Mouse (Mus musculus): Measurements from ENCODE around the gene Taf9b. TPM values are rescaled to one million over a fixed set of nuclear protein-coding genes. Genes with fewer than 3 reads are reported as not detected.
"Not testable (repeated sequence)": the region's sequence is repeated elsewhere in the genome, so short reads cannot be mapped to it uniquely, and the experiment has no call there.

Taf9b gene
- polyA plus RNA-seq (2016; fragmentation: Nextera tagmentation; extraction: Ambion mirVana): 6.1 and 7.6 TPM in 2 replicates

DNA sequence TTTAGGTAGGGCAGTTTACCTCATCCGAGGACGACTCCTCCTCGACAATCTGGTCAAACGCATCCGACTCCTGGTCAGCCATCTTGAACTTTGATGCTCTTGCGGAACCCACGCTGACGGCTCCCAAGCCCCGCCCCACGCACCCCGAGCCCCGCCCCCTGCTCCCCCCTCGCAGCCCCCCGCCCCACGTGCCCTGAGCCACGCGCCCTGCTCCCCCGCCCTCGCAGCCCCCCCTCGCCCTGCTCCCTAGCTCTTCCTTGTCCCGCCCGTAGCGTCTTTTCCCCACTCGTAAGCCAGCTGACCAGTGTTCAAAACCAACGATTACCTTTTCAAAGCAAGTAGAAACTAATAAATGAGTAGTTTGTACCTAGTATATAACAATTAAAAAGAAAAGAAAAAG, at the start of gene Taf9b:
Gene Taf9b, minus strand, starts transcription at position 101 of the 400 bp plus-strand sequence.
- WGBS: 88% methylated on average over 25 of the region's 25 CpGs
- no peaks in the 10 kb centered on the region for H3K9me3 ChIP-seq (replicated peaks)
- H3K27me3 ChIP-seq (ENCODE audit: low read depth, poor library complexity, severe bottlenecking): peaks cover 28% of the 10 kb centered on the region
- H3K4me1 ChIP-seq: no peaks in the 10 kb centered on the region
- peak within 1 kb of the TSS; percentile 60 for H3K4me3 ChIP-seq
- no peaks in the 10 kb centered on the region for H3K36me3 ChIP-seq
- DNase-seq (ENCODE audit: low spot score): no peak
- 0 out of 2 replicates have a peak within 1 kb of the TSS, but pooled peaks have one; percentile 85 for H3K27ac ChIP-seq

DNA sequence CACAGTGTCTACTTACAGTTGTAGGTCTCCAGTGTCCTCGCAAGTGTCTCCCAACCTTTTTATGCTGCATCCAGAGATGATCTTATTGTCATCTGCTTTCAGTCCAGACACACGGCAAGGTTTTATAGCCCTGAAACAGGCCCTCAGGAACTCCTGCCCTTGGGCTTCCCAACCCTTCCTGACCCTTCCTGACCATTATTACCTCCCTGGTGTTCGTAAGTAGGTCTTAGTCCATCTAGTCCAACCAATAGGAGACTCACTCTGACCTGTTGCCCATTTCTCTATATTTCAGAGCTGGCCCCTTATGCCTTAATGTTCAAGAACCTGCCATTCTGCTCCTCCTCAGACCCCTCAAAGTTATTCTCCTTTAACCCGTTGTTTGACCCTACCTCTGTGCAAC, 34.3 kb upstream of the Taf9b start, which contains the start of gene Fnd3c2:
Gene Fnd3c2, minus strand, starts transcription at position 101 of the 400 bp plus-strand sequence.
- no peak for DNase-seq (ENCODE audit: low spot score)
- Histone ChIP-seq H3K9me3 (replicated peaks) (no peaks in the 10 kb centered on the region), H3K4me3 (no peak within 1 kb of the TSS), H3K27me3 (ENCODE audit: low read depth, poor library complexity, severe bottlenecking) (peaks cover 35% of the 10 kb centered on the region; the same call in 1 of the 2 replicates), H3K36me3 (no peaks in the 10 kb centered on the region), H3K27ac (no peak within 1 kb of the TSS), H3K4me1 (no peaks in the 10 kb centered on the region)
- WGBS: 87% methylated on average over 4 of the region's 4 CpGs

DNA sequence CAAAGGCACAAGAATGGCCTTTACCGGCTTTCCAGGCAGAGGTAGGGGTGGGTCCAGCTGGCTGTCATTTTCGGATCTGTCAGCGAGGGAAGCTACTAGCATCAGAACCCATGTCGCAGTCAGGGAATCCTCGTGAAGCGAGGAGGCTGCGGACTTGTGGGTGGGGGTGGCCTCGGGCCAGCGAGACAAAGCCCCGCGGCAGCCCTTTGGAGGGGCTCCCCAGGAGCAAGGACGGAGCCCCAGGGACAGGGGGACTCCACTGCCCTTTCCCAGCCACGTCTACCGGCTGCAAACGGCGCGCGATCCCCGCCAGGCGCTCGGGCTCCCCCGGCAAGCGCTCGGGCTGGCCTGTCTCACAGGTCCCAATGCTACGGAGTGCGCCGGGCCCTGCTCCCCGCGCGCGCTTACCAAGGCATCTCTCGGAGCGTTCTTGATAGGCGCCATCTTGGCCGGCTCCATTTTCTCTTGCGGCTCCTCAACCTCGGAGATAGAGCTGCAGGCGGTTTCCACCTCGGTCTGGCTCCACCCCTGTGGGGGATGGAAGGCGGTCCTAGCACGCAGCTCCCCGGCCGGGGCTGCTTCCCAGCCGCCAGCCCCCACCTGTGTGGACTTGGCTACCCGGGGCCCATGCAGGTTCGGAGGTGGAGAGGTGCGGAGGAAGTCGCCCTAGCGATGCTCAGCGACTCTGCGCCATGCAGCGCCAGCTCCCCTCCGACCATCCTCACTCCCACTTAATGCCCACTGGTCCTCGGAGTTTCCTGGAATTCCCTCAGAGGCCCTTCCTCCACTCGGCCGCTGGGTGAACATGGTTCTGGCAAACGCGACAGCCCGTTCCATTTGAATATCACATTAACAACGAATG, 1.6 kb downstream of the Taf9b start:
- H3K4me3 ChIP-seq: peak overlapping the region; percentile 60
- 15% methylated on average over 55 of the region's 60 CpGs for WGBS
- DNase-seq (ENCODE audit: low spot score): peak; percentile 70
- peaks cover 21% of the 10 kb centered on the region for H3K27me3 ChIP-seq (ENCODE audit: low read depth, poor library complexity, severe bottlenecking)
- no peaks in the 10 kb centered on the region for H3K36me3 ChIP-seq
- no peaks in the 10 kb centered on the region for H3K4me1 ChIP-seq
- peak overlapping the region; percentile 85 for H3K27ac ChIP-seq
- H3K9me3 ChIP-seq (replicated peaks): no peaks in the 10 kb centered on the region

DNA sequence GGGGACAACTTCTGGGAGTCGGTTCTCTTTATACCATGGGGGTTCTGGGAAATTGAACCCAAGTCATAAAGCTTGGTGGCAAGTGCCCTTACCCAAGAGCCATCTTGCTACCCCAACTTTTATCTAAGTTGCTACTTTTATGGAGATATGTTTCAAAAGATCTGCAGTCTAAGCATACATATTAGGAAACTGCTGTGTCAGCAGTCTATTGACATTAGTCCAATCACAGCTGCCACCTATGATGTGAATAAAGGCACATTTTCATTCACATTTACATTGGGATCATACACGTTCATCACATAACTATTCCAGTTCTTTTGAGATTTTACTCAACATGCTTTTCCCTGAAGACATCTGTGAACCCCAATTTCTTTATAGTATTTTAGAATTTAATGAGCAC, 11.9 kb downstream of the Taf9b start:
- no peak for DNase-seq (ENCODE audit: low spot score)
- Histone ChIP-seq H3K27ac (no peak overlapping the region), H3K4me1 (no peaks in the 10 kb centered on the region), H3K27me3 (ENCODE audit: low read depth, poor library complexity, severe bottlenecking) (no peaks in the 10 kb centered on the region; the same call in 1 of the 2 replicates), H3K4me3 (no peak overlapping the region), H3K9me3 (replicated peaks) (no peaks in the 10 kb centered on the region), H3K36me3 (peaks cover 10% of the 10 kb centered on the region)
- WGBS: 94% methylated on average over 2 of the region's 2 CpGs

DNA sequence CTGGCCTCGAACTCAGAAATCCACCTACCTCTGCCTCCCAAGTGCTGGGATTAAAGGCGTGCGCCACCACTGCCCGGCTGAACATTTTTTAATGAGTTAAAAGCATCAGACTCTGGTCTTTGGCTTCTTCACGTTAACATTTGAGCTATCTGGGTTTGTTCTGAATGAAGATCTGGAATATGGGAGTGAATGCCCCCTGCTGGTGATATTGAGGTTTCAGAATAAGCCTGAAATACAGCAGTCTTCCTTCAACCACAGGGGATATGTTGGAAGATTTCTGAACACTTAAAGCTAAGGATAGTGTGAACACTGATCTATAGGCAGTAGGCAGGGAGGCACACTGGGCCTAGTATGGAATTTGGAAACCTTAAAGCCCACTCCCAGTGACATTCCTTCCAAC, 22.1 kb downstream of the Taf9b start:
- Histone ChIP-seq H3K27me3 (ENCODE audit: low read depth, poor library complexity, severe bottlenecking) (0 out of 2 replicates have a peak, but pooled peaks cover 5% of the 10 kb centered on the region), H3K27ac (no peak overlapping the region), H3K36me3 (peaks cover 92% of the 10 kb centered on the region), H3K4me1 (no peaks in the 10 kb centered on the region), H3K9me3 (replicated peaks) (no peaks in the 10 kb centered on the region), H3K4me3 (no peak overlapping the region)
- no peak for DNase-seq (ENCODE audit: low spot score)
- WGBS: 95% methylated on average over 5 of the region's 5 CpGs

DNA sequence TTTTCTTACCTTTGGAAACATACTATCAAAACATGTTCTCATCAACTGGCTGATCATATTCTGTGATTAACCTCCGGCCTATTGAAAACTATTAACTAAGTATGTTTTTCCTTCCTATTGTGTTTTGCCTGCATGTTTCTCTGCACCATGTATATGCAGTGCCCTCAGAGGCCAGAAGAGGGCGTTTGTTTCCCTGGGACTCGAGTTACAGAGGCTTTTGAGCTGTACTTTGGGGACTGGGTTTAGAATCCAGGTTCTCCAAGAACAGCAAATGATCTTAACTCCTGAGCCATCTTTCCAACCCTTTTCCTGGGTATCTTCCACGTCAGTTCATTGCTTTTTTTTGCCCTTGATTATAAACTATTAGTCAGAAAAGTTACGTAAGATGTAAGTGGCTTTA, 23.6 kb downstream of the Taf9b start:
- WGBS: 65% methylated on average over 5 of the region's 5 CpGs
- Histone ChIP-seq H3K4me3 (no peak overlapping the region), H3K27ac (no peak overlapping the region), H3K27me3 (ENCODE audit: low read depth, poor library complexity, severe bottlenecking) (0 out of 2 replicates have a peak, but pooled peaks cover 5% of the 10 kb centered on the region), H3K36me3 (peaks cover 96% of the 10 kb centered on the region), H3K4me1 (no peaks in the 10 kb centered on the region), H3K9me3 (replicated peaks) (no peaks in the 10 kb centered on the region)
- no peak for DNase-seq (ENCODE audit: low spot score)

DNA sequence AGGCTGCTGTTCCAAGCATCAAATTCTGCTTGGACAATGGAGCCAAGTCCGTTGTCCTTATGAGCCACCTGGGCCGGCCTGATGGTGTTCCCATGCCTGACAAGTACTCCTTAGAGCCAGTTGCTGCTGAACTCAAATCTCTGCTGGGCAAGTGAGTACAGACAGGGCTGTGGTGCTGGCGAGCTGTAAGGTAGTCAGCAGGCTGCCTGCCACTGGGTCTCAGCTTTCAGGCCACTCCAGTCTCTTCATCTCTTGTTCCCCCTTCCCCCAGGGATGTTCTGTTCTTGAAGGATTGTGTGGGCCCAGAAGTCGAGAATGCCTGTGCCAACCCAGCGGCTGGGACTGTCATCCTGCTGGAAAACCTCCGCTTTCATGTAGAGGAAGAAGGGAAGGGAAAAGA, 26.6 kb downstream of the Taf9b start:
- H3K4me1 ChIP-seq; H3K27me3 ChIP-seq (ENCODE audit: low read depth, poor library complexity, severe bottlenecking); H3K27ac ChIP-seq; H3K9me3 ChIP-seq (replicated peaks); H3K4me3 ChIP-seq; DNase-seq (ENCODE audit: low spot score): not testable (repeated sequence)
- 86% methylated on average over 6 of the region's 6 CpGs for WGBS
- peaks cover 96% of the 10 kb centered on the region for H3K36me3 ChIP-seq

DNA sequence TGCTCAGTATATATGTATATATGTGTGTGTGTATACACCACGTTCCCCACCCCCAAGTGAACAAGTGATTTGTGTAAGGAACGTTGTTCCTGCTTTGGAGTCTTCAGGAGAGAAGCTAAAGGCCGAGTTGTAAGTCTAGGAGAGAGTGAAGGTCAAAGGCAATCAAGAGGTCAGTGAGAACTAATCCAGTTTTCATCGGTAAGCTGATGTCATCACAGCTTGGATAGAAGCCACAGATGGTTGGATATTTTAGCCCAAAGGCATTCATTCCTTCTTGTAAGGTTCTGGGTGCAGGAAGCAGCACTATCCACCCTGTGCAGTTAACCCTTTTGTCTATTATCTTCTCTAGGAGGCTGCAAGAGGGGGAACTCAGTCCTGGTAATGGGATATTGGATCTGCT, 30.9 kb downstream of the Taf9b start:
- Histone ChIP-seq H3K4me1 (peaks cover 15% of the 10 kb centered on the region; the same call in 1 of the 2 replicates), H3K9me3 (replicated peaks) (no peaks in the 10 kb centered on the region), H3K27ac (no peak overlapping the region), H3K27me3 (ENCODE audit: low read depth, poor library complexity, severe bottlenecking) (peaks cover 45% of the 10 kb centered on the region), H3K36me3 (peaks cover 57% of the 10 kb centered on the region), H3K4me3 (peak overlapping the region; percentile 62; the same call in 1 of the 2 replicates)
- no peak for DNase-seq (ENCODE audit: low spot score)
- WGBS: 67% methylated on average over 4 of the region's 4 CpGs

DNA sequence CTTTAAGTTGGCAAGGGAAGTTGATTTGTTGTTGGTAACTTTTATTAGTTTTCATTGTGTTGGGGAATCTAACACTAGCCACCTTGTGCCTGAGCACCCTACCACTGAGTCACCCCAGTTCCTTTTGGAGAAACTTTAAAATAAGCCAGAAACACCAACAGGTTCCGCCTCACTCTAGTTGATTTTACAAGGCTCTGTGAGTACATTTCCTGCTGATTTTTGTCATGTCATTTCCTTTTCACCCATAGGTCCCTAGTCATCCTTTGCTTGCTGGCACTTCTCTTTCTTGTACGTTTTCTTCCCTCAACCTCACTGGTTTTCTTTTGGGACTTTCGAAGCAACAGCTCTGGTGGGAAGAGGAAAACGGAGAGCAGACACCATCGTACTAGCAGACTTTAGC, 31.6 kb downstream of the Taf9b start:
- peaks cover 46% of the 10 kb centered on the region for H3K27me3 ChIP-seq (ENCODE audit: low read depth, poor library complexity, severe bottlenecking)
- H3K36me3 ChIP-seq: peaks cover 49% of the 10 kb centered on the region
- H3K4me3 ChIP-seq: peak overlapping the region; percentile 62
- no peaks in the 10 kb centered on the region for H3K9me3 ChIP-seq (replicated peaks)
- 76% methylated on average over 5 of the region's 5 CpGs for WGBS
- H3K27ac ChIP-seq: no peak overlapping the region
- peaks cover 15% of the 10 kb centered on the region; the same call in 1 of the 2 replicates for H3K4me1 ChIP-seq
- no peak for DNase-seq (ENCODE audit: low spot score)

DNA sequence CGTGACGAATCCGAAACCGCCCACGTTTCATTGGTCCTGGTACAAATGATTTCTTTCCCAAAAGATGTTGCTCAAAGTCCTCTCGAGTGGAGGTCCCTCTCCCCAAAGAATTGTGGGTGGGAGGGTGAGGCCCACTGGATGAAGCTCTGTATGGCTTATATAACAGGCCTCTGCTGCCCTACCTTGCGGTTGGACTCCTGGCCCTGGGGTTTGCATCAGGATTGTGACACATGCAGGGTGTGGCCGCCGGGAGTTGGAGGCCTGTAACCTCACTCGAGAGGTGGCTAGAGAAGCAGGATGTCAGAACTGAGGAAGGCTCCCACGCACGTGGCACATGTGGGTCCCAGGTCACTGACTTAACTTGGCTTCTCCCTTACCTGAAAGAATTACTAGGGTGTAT, 33.2 kb downstream of the Taf9b start:
- no peaks in the 10 kb centered on the region for H3K9me3 ChIP-seq (replicated peaks)
- peak; percentile 37 for DNase-seq (ENCODE audit: low spot score)
- H3K36me3 ChIP-seq: peaks cover 33% of the 10 kb centered on the region
- peak overlapping the region; percentile 62 for H3K4me3 ChIP-seq
- peaks cover 51% of the 10 kb centered on the region for H3K27me3 ChIP-seq (ENCODE audit: low read depth, poor library complexity, severe bottlenecking)
- 17% methylated on average over 12 of the region's 12 CpGs for WGBS
- H3K27ac ChIP-seq: peak overlapping the region; percentile 83
- H3K4me1 ChIP-seq: peaks cover 15% of the 10 kb centered on the region; the same call in 1 of the 2 replicates

DNA sequence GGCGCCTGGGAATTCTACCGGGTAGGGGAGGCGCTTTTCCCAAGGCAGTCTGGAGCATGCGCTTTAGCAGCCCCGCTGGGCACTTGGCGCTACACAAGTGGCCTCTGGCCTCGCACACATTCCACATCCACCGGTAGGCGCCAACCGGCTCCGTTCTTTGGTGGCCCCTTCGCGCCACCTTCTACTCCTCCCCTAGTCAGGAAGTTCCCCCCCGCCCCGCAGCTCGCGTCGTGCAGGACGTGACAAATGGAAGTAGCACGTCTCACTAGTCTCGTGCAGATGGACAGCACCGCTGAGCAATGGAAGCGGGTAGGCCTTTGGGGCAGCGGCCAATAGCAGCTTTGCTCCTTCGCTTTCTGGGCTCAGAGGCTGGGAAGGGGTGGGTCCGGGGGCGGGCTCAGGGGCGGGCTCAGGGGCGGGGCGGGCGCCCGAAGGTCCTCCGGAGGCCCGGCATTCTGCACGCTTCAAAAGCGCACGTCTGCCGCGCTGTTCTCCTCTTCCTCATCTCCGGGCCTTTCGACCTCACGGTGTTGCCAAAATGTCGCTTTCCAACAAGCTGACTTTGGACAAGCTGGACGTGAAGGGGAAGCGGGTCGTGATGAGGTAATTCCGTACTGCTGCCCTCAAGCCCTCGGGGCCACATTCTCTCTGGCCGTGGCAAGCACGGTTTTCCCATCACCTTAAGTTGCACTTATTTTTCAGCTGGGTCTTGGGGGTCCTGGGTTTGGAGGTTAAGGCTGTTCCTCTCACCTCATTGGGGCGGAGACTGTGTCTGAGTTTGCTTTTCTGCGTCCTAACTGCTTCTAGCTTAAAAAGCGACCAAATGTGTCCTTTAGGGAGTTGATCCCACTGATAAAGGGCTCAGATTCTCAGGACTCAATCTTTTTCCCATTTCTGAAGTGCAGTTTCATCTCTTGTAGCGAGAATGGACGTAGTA, 34.0 kb downstream of the Taf9b start, which contains the start of gene Pgk1:
Gene Pgk1, plus strand, starts transcription at position 388 of the 937 bp plus-strand sequence.
- Histone ChIP-seq H3K27ac (peak within 1 kb of the TSS; percentile 88), H3K9me3 (replicated peaks) (no peaks in the 10 kb centered on the region), H3K4me1 (peaks cover 15% of the 10 kb centered on the region; the same call in 1 of the 2 replicates), H3K4me3 (peak within 1 kb of the TSS; percentile 62), H3K27me3 (ENCODE audit: low read depth, poor library complexity, severe bottlenecking) (peaks cover 51% of the 10 kb centered on the region), H3K36me3 (peaks cover 26% of the 10 kb centered on the region)
- DNase-seq (ENCODE audit: low spot score): peak; percentile 88
- whole genome bisulfite sequencing: 8% methylated on average over 55 of the region's 55 CpGs

DNA sequence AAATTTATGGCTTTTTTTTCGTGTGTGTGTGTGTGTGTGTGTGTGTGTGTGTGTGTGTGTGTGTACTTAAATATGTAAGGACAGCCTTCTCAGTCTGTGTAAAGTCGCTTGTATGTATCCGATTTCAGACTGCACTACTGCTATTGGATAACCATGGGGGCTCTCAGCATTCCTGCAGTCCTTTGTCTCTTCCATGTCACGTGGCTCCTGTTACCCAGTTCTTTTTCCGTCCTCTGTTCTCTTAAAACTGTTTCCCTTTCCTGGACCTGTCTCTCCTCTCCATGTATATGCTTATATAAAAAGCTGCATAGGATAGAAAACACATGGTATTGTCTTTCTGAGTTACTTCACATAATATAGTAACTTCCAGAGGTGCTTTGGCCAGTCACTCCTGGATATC, 35.3 kb downstream of the Taf9b start:
- DNase-seq (ENCODE audit: low spot score): peak; percentile 43
- 7% methylated on average over 5 of the region's 5 CpGs for WGBS
- Histone ChIP-seq H3K27me3 (ENCODE audit: low read depth, poor library complexity, severe bottlenecking) (peaks cover 51% of the 10 kb centered on the region), H3K9me3 (replicated peaks) (no peaks in the 10 kb centered on the region), H3K36me3 (peaks cover 15% of the 10 kb centered on the region), H3K4me1 (peaks cover 15% of the 10 kb centered on the region; the same call in 1 of the 2 replicates), H3K27ac (peak overlapping the region; percentile 88), H3K4me3 (no peak overlapping the region)

Measured in limb, embryonic 10.5 days (tissue).